Mouse (Mus musculus) forebrain, embryonic 10.5 days (tissue): ENCODE measurements around the gene Btg2. TPM values are rescaled to one million over a fixed set of nuclear protein-coding genes. Genes with fewer than 3 reads are reported as not detected.

Experiments used
- DNase-seq: peaks from one replicate; pipeline ENCODE4 v3.0.0-alpha.2; 2017; ENCODE audit warnings: low spot score; ENCODE audit errors: extremely low spot score
- H3K27ac ChIP-seq: fragments of 300-500 bp; sonication (generic); 2 replicates; pipeline ENCODE4 v1.5.1; 2016; ENCODE audit warnings: mild to moderate bottlenecking
- H3K27me3 ChIP-seq: fragments of 300-500 bp; sonication (generic); 2 replicates; pipeline ENCODE4 v1.6.1; 2016; ENCODE audit warnings: mild to moderate bottlenecking; ENCODE audit not compliant: poor library complexity, severe bottlenecking
- H3K36me3 ChIP-seq: fragments of 300-500 bp; sonication (generic); replicated peaks from 2 replicates; pipeline ENCODE4 v1.6.1; 2016; ENCODE audit warnings: mild to moderate bottlenecking, moderate library complexity
- H3K4me1 ChIP-seq: fragments of 300-500 bp; sonication (generic); 2 replicates; pipeline ENCODE4 v1.6.1; 2016
- H3K4me3 ChIP-seq: fragments of 300-500 bp; sonication (generic); 2 replicates; pipeline ENCODE4 v1.5.1; 2016; ENCODE audit warnings: mild to moderate bottlenecking, moderate library complexity
- H3K9me3 ChIP-seq: fragments of 300-500 bp; sonication (generic); 2 replicates; pipeline ENCODE4 v1.6.1; 2016; ENCODE audit warnings: mild to moderate bottlenecking, moderate library complexity
- WGBS: fragments of 180-500 bp; shearing (Covaris S2); methylation state at CpG from one replicate; pipeline ENCODE4 v1.1.7; 2016; 5-methylcytosine and 5-hydroxymethylcytosine counted together
- polyA plus RNA-seq: library from polyadenylated mRNA; unstranded; fragments of >200 nt; fragmentation: Nextera tagmentation; extraction: Ambion mirVana; gene quantifications from 2 replicates; pipeline ENCODE4 v1.2.1, GENCODE M21; 2016

Gene Btg2
- polyA plus RNA-seq, 1 experiment from 2014 or later: 68.6 TPM

- Histone ChIP-seq H3K36me3 (no peaks in the 10 kb centered on the region), H3K27me3 (no peaks in the 10 kb centered on the region; the same call in 1 of the 2 replicates), H3K4me1 (peaks cover 50% of the 10 kb centered on the region), H3K27ac (peak overlapping the region; percentile 1; the same call in 1 of the 2 replicates), H3K4me3 (no peak overlapping the region), H3K9me3 (no peaks in the 10 kb centered on the region)
- 77% methylated on average over 11 of the region's 11 CpGs for WGBS
- no peak for DNase-seq
Observed at GRCm38 (mm10) chr1:134082987-134083516, 4.1 kb upstream of the Btg2 start.

DNA sequence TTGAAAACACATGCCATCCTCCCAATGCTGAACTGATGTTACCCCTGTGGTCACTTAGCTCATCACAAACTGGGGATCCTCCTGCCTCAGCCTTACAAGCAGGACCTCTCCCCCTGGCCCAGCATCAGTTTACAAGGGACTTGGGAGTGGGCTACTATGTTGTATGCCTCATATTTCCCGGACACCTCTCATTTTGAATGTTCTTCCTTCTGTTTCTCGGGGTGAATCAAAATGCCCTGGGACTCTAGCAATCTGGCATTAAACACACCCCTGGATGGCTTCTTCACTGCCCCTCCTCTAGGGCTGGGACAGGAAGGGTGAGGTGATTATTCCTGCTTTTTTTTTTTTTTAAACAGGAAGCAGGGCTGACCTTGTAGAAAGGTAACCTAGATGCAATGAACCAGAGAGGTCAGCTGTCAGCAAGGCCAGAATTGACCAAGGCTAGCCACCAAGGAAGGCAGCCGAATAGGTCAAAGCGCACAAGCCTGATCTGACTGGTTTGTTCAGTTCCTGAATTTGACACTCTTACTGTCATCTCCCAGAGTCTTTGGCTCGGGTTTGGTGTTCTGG lies 2.0 kb upstream of the Btg2 start:
- Histone ChIP-seq H3K4me3 (no peak overlapping the region), H3K4me1 (peaks cover 58% of the 10 kb centered on the region), H3K9me3 (no peaks in the 10 kb centered on the region), H3K36me3 (peaks cover 14% of the 10 kb centered on the region), H3K27ac (no peak overlapping the region), H3K27me3 (no peaks in the 10 kb centered on the region; the same call in 1 of the 2 replicates)
- no peak for DNase-seq
- 86% methylated on average over 5 of the region's 5 CpGs for WGBS

DNA sequence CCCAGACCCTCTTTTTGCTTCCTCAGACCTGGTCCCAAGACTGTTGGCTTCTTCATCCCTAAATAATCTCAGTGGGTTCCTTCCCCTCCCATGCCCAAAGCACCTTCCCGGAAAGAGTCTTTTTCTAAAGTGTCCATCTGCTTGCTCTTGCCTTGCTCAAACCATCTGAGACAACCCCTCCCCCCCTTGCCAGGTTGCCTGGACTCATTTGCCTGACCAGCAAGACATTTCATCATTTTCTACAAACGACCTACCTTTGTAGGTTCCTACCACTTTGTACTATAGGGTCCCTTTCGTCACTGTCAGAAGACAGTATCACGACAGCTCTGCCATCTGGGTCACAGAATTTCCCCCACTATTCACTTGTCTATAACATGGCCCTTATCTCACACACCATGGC lies 1.5 kb upstream of the Btg2 start:
- 84% methylated on average over 4 of the region's 4 CpGs for WGBS
- H3K27ac ChIP-seq: peak overlapping the region; percentile 89

GRCm38 (mm10) chr1:134079477-134080163 lies 700 bp upstream of the Btg2 start:
- no peak for DNase-seq
- H3K4me3 ChIP-seq: peak overlapping the region; percentile 75
- H3K27me3 ChIP-seq: no peaks in the 10 kb centered on the region
- peak overlapping the region; percentile 89 for H3K27ac ChIP-seq
- H3K4me1 ChIP-seq: peaks cover 66% of the 10 kb centered on the region
- WGBS: 6% methylated on average over 9 of the region's 9 CpGs
- no peaks in the 10 kb centered on the region for H3K9me3 ChIP-seq
- peaks cover 27% of the 10 kb centered on the region for H3K36me3 ChIP-seq

More for the DNA sequence above, 1.5 kb upstream of the Btg2 start:
- H3K4me1 ChIP-seq: peaks cover 58% of the 10 kb centered on the region
- peaks cover 19% of the 10 kb centered on the region for H3K36me3 ChIP-seq
- H3K4me3 ChIP-seq: no peak overlapping the region
- DNase-seq: no peak
- no peaks in the 10 kb centered on the region for H3K9me3 ChIP-seq
- no peaks in the 10 kb centered on the region for H3K27me3 ChIP-seq

- Histone ChIP-seq H3K27me3 (no peaks in the 10 kb centered on the region), H3K4me3 (peak overlapping the region; percentile 75), H3K4me1 (peaks cover 78% of the 10 kb centered on the region), H3K36me3 (peaks cover 33% of the 10 kb centered on the region), H3K27ac (peak overlapping the region; percentile 89), H3K9me3 (no peaks in the 10 kb centered on the region)
- no peak for DNase-seq
- WGBS: 14% methylated on average over 19 of the region's 19 CpGs
Observed at GRCm38 (mm10) chr1:134078061-134078795, 692 bp downstream of the Btg2 start.

GRCm38 (mm10) chr1:134077389-134078060 lies 1.4 kb downstream of the Btg2 start:
- Histone ChIP-seq H3K4me1 (peaks cover 78% of the 10 kb centered on the region), H3K9me3 (no peaks in the 10 kb centered on the region), H3K27me3 (no peaks in the 10 kb centered on the region), H3K4me3 (peak overlapping the region; percentile 75), H3K27ac (peak overlapping the region; percentile 89), H3K36me3 (peaks cover 33% of the 10 kb centered on the region)
- no peak for DNase-seq
- WGBS: 50% methylated on average over 14 of the region's 14 CpGs

DNA sequence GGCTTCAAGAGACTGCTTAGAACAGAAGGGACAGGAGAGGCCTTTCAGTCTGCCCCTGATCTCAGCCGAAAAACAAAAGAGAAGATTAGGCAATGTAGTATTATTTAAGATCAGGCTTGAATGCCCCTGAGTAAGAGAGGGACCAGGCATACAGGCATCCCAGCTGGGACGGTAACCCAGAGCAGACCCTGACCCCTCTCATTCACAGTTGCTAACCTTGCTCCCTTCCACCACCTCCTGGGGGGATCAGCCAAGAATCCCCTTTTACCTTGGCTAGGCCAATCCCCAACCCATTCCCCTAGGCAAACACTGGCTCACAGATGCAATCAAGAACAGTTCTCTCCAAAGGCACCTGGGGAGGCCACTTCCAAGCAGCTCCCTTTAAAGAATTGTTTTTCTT lies 2.1 kb downstream of the Btg2 start:
- H3K4me1 ChIP-seq: peaks cover 85% of the 10 kb centered on the region
- no peak for DNase-seq
- no peaks in the 10 kb centered on the region for H3K9me3 ChIP-seq
- 16% methylated on average over 2 of the region's 2 CpGs for WGBS
- peak overlapping the region; percentile 75 for H3K4me3 ChIP-seq
- peak overlapping the region; percentile 89 for H3K27ac ChIP-seq
- H3K36me3 ChIP-seq: peaks cover 33% of the 10 kb centered on the region
- no peaks in the 10 kb centered on the region for H3K27me3 ChIP-seq

DNA sequence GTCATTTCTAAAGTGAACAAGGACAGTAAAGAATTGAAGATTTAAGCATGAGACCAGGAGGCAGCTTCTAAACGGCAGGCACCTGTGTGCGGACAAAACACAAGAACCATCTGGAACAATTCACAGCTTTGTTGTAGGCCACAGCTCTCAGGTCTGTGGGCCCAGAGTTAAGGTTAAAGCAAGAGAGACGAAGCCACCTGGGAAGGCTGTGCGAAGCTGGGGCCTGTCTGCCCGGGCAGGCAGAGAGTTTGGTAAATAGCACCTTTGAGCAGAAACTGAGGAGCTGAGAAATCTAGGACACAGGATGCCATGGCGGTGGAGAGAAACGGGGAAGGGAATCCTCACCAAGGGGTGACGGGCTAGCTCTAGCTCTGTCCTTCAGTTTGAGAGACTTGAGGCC lies 3.4 kb downstream of the Btg2 start:
- DNase-seq: no peak
- H3K36me3 ChIP-seq: peaks cover 33% of the 10 kb centered on the region
- no peaks in the 10 kb centered on the region for H3K27me3 ChIP-seq
- peak overlapping the region; percentile 75; the same call in 1 of the 2 replicates for H3K4me3 ChIP-seq
- peaks cover 97% of the 10 kb centered on the region for H3K4me1 ChIP-seq
- H3K9me3 ChIP-seq: no peaks in the 10 kb centered on the region
- peak overlapping the region; percentile 89; the same call in 1 of the 2 replicates for H3K27ac ChIP-seq
- WGBS: 93% methylated on average over 8 of the region's 8 CpGs

DNA sequence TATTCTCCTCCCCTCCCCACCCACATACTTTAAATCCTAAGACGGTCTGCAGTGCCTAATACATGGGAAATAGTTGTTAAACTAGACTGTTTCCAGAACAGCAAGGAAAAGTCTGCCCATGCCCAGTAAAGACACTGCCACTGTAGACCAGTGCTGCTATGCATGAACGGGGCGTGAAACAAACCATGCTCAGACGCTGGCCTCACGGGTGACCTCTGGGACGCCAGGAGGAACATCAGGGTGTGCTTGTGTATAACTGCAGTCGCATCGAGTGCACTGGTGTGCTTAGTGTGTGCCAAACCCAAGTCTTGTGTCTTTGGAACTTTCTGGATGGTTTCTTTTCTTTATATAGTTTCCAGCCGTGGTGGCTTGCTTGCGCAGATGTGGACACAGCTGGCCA lies 4.3 kb downstream of the Btg2 start:
- H3K4me1 ChIP-seq: peaks cover 97% of the 10 kb centered on the region
- peaks cover 33% of the 10 kb centered on the region for H3K36me3 ChIP-seq
- no peak for DNase-seq
- 92% methylated on average over 10 of the region's 10 CpGs for WGBS
- no peaks in the 10 kb centered on the region for H3K9me3 ChIP-seq
- H3K27ac ChIP-seq: no peak overlapping the region
- no peak overlapping the region for H3K4me3 ChIP-seq
- no peaks in the 10 kb centered on the region; the same call in 1 of the 2 replicates for H3K27me3 ChIP-seq

GRCm38 (mm10) chr1:134074184-134074583 lies 4.7 kb downstream of the Btg2 start:
- no peak overlapping the region for H3K4me3 ChIP-seq

GRCm38 (mm10) chr1:134073658-134074057 lies 5.3 kb downstream of the Btg2 start:
- peaks cover 33% of the 10 kb centered on the region for H3K36me3 ChIP-seq
- no peak overlapping the region for H3K4me3 ChIP-seq
- H3K4me1 ChIP-seq: peaks cover 90% of the 10 kb centered on the region
- no peaks in the 10 kb centered on the region for H3K9me3 ChIP-seq
- no peaks in the 10 kb centered on the region; the same call in 1 of the 2 replicates for H3K27me3 ChIP-seq
- DNase-seq: no peak
- peak overlapping the region; percentile 85 for H3K27ac ChIP-seq
- WGBS: 86% methylated on average over 1 of the region's 1 CpGs

More at GRCm38 (mm10) chr1:134074184-134074583, 4.7 kb downstream of the Btg2 start:
- Histone ChIP-seq H3K27me3 (no peaks in the 10 kb centered on the region; the same call in 1 of the 2 replicates), H3K4me1 (peaks cover 95% of the 10 kb centered on the region), H3K36me3 (peaks cover 33% of the 10 kb centered on the region), H3K27ac (0 out of 2 replicates have a peak overlapping the region, but pooled peaks have one; percentile 0), H3K9me3 (no peaks in the 10 kb centered on the region)
- DNase-seq: no peak
- WGBS: 66% methylated on average over 3 of the region's 3 CpGs

- H3K9me3 ChIP-seq: no peaks in the 10 kb centered on the region
- WGBS: 85% methylated on average over 6 of the region's 6 CpGs
- H3K4me3 ChIP-seq: peak overlapping the region; percentile 1; the same call in 1 of the 2 replicates
- peaks cover 33% of the 10 kb centered on the region for H3K36me3 ChIP-seq
- no peaks in the 10 kb centered on the region; the same call in 1 of the 2 replicates for H3K27me3 ChIP-seq
- H3K4me1 ChIP-seq: peaks cover 88% of the 10 kb centered on the region
- H3K27ac ChIP-seq: peak overlapping the region; percentile 85
- DNase-seq: no peak
Observed at GRCm38 (mm10) chr1:134073061-134073564, 5.8 kb downstream of the Btg2 start.
